Mouse (Mus musculus) heart, embryonic 16.5 days (tissue): ENCODE measurements around the gene Saysd1. TPM values are rescaled to one million over a fixed set of nuclear protein-coding genes. Genes with fewer than 3 reads are reported as not detected.
A peak's percentile ranks its signal among the peaks of the same experiment; 100 is the strongest.

Experiments used
- ATAC-seq: fragments of 200-750 bp; cut with Nextera tagmentation; replicated peaks from 2 replicates; pipeline ENCODE4 v1.8.0; 2017; ENCODE audit warnings: moderate number of reproducible peaks; ENCODE audit not compliant: insufficient read depth, low FRiP score; ENCODE audit errors: extremely low read depth
- H3K27ac ChIP-seq: fragments of 300-500 bp; sonication (generic); 2 replicates; pipeline ENCODE4 v1.5.1; 2014; ENCODE audit warnings: mild to moderate bottlenecking, low read length, control low read depth, moderate library complexity
- H3K27me3 ChIP-seq: fragments of 300-500 bp; sonication (generic); 2 replicates; pipeline ENCODE4 v1.6.1; 2014; ENCODE audit warnings: low read length, mixed read lengths; ENCODE audit not compliant: control insufficient read depth, insufficient read depth
- H3K36me3 ChIP-seq: fragments of 300-500 bp; sonication (generic); 2 replicates; pipeline ENCODE4 v1.6.1; 2014; ENCODE audit not compliant: control insufficient read depth, insufficient read depth
- H3K4me1 ChIP-seq: fragments of 300-500 bp; sonication (generic); 2 replicates; pipeline ENCODE4 v1.6.1; 2014; ENCODE audit warnings: low read length, mixed read lengths; ENCODE audit not compliant: control insufficient read depth, insufficient read depth
- H3K4me2 ChIP-seq: fragments of 300-500 bp; sonication (generic); 2 replicates; pipeline ENCODE4 v1.6.1; 2014; ENCODE audit warnings: low read depth, mild to moderate bottlenecking, control low read depth, low read length
- H3K4me3 ChIP-seq: fragments of 300-500 bp; sonication (generic); 2 replicates; pipeline ENCODE4 v1.5.1; 2014; ENCODE audit warnings: mild to moderate bottlenecking, control low read depth, low read length
- H3K9ac ChIP-seq: fragments of 300-500 bp; sonication (generic); 2 replicates; pipeline ENCODE4 v1.6.1; 2014; ENCODE audit warnings: low read length, control low read depth
- H3K9me3 ChIP-seq: fragments of 300-500 bp; sonication (generic); replicated peaks from 2 replicates; pipeline ENCODE4 v1.6.1; 2016; ENCODE audit warnings: low read length; ENCODE audit not compliant: control insufficient read depth
- WGBS: fragments of 180-500 bp; shearing (Covaris S2); extraction: QIAGEN DNeasy Blood & Tissue Kit; methylation state at CpG from one replicate; pipeline ENCODE4 v1.1.7; 2014; 5-methylcytosine and 5-hydroxymethylcytosine counted together
- polyA plus RNA-seq: library from polyadenylated mRNA; unstranded; fragments of >200 nt; fragmentation: Nextera tagmentation; extraction: Ambion mirVana; gene quantifications from 2 replicates; pipeline ENCODE4 v1.2.1, GENCODE M21; 2015

Saysd1 gene
- polyA plus RNA-seq, 1 experiment from 2014 or later = 9.1 TPM

GRCm38 (mm10) chr14:20169251-20169650, 30.9 kb upstream of the Saysd1 start:
- 90% methylated on average over 4 of the region's 4 CpGs for WGBS
- Histone ChIP-seq H3K4me2 (no peak overlapping the region), H3K9me3 (no peaks in the 10 kb centered on the region), H3K9ac (no peak overlapping the region), H3K4me1 (peaks cover 22% of the 10 kb centered on the region), H3K27me3 (no peaks in the 10 kb centered on the region), H3K36me3 (no peaks in the 10 kb centered on the region), H3K4me3 (no peak overlapping the region), H3K27ac (no peak overlapping the region)
- ATAC-seq = no peak

GRCm38 (mm10) chr14:20168478-20168877, 30.1 kb upstream of the Saysd1 start:
- H3K36me3 ChIP-seq = no peaks in the 10 kb centered on the region
- H3K4me2 ChIP-seq = no peak overlapping the region
- no peaks in the 10 kb centered on the region for H3K27me3 ChIP-seq
- ATAC-seq = no peak
- no peaks in the 10 kb centered on the region for H3K9me3 ChIP-seq
- no peak overlapping the region for H3K9ac ChIP-seq
- peaks cover 22% of the 10 kb centered on the region for H3K4me1 ChIP-seq
- WGBS = 70% methylated on average over 1 of the region's 1 CpGs
- no peak overlapping the region for H3K27ac ChIP-seq
- H3K4me3 ChIP-seq = no peak overlapping the region

- H3K9ac ChIP-seq = no peak overlapping the region
- H3K4me2 ChIP-seq = no peak overlapping the region
- H3K9me3 ChIP-seq = no peaks in the 10 kb centered on the region
- ATAC-seq = no peak
- H3K27me3 ChIP-seq = no peaks in the 10 kb centered on the region
- H3K4me3 ChIP-seq = no peak overlapping the region
- no peaks in the 10 kb centered on the region for H3K36me3 ChIP-seq
- WGBS = 94% methylated on average over 2 of the region's 2 CpGs
- peaks cover 21% of the 10 kb centered on the region for H3K4me1 ChIP-seq
- H3K27ac ChIP-seq = no peak overlapping the region
Measured at GRCm38 (mm10) chr14:20168054-20168453, 29.7 kb upstream of the Saysd1 start.

- H3K9ac ChIP-seq = no peak overlapping the region
- H3K27ac ChIP-seq = no peak overlapping the region
- H3K4me3 ChIP-seq = no peak overlapping the region
- peak; percentile 59 for ATAC-seq
- no peak overlapping the region for H3K4me2 ChIP-seq
- WGBS = 36% methylated on average over 1 of the region's 1 CpGs
- peaks cover 13% of the 10 kb centered on the region for H3K4me1 ChIP-seq
- no peaks in the 10 kb centered on the region for H3K9me3 ChIP-seq
- H3K27me3 ChIP-seq = no peaks in the 10 kb centered on the region
- no peaks in the 10 kb centered on the region for H3K36me3 ChIP-seq
Measured at GRCm38 (mm10) chr14:20165413-20165812, 27.1 kb upstream of the Saysd1 start.

- Histone ChIP-seq H3K4me3 (no peak overlapping the region), H3K9me3 (no peaks in the 10 kb centered on the region), H3K27ac (no peak overlapping the region), H3K9ac (no peak overlapping the region), H3K4me1 (peaks cover 15% of the 10 kb centered on the region), H3K36me3 (no peaks in the 10 kb centered on the region), H3K27me3 (no peaks in the 10 kb centered on the region), H3K4me2 (no peak overlapping the region)
- no peak for ATAC-seq
- WGBS = 75% methylated on average over 7 of the region's 7 CpGs
Measured at GRCm38 (mm10) chr14:20164438-20164837, 26.1 kb upstream of the Saysd1 start.

- 0 out of 2 replicates have a peak, but pooled peaks have one; percentile 19 for ATAC-seq
- H3K27ac ChIP-seq = no peak overlapping the region
- H3K36me3 ChIP-seq = no peaks in the 10 kb centered on the region
- H3K4me1 ChIP-seq = peaks cover 18% of the 10 kb centered on the region
- WGBS = 35% methylated on average over 6 of the region's 6 CpGs
- H3K4me2 ChIP-seq = no peak overlapping the region
- no peaks in the 10 kb centered on the region for H3K27me3 ChIP-seq
- no peak overlapping the region for H3K4me3 ChIP-seq
- H3K9me3 ChIP-seq = no peaks in the 10 kb centered on the region
- no peak overlapping the region for H3K9ac ChIP-seq
Measured at GRCm38 (mm10) chr14:20162686-20163085, 24.4 kb upstream of the Saysd1 start.

- Histone ChIP-seq H3K4me1 (peaks cover 8% of the 10 kb centered on the region; the same call in 1 of the 2 replicates), H3K4me3 (no peak overlapping the region), H3K27me3 (no peaks in the 10 kb centered on the region), H3K9me3 (no peaks in the 10 kb centered on the region), H3K27ac (no peak overlapping the region), H3K9ac (no peak overlapping the region), H3K36me3 (no peaks in the 10 kb centered on the region), H3K4me2 (no peak overlapping the region)
- 60% methylated on average over 8 of the region's 8 CpGs for WGBS
- ATAC-seq = no peak
Measured at GRCm38 (mm10) chr14:20158727-20159681, 20.7 kb upstream of the Saysd1 start.

- no peak overlapping the region for H3K27ac ChIP-seq
- no peaks in the 10 kb centered on the region for H3K9me3 ChIP-seq
- no peak for ATAC-seq
- no peak overlapping the region for H3K9ac ChIP-seq
- no peak overlapping the region for H3K4me3 ChIP-seq
- no peak overlapping the region for H3K4me2 ChIP-seq
- H3K4me1 ChIP-seq = peaks cover 8% of the 10 kb centered on the region; the same call in 1 of the 2 replicates
- no peaks in the 10 kb centered on the region for H3K36me3 ChIP-seq
- no peaks in the 10 kb centered on the region for H3K27me3 ChIP-seq
- WGBS = 70% methylated on average over 10 of the region's 10 CpGs
Measured at GRCm38 (mm10) chr14:20157595-20157994, 19.3 kb upstream of the Saysd1 start.

- Histone ChIP-seq H3K4me2 (no peak overlapping the region), H3K36me3 (no peaks in the 10 kb centered on the region), H3K4me1 (peaks cover 4% of the 10 kb centered on the region; the same call in 1 of the 2 replicates), H3K27me3 (no peaks in the 10 kb centered on the region), H3K4me3 (no peak overlapping the region), H3K27ac (no peak overlapping the region), H3K9ac (no peak overlapping the region), H3K9me3 (no peaks in the 10 kb centered on the region)
- no peak for ATAC-seq
- WGBS = 63% methylated on average over 10 of the region's 10 CpGs
Measured at GRCm38 (mm10) chr14:20155718-20156117, 17.4 kb upstream of the Saysd1 start.
